Mouse (Mus musculus): ENCODE data around the gene Lmbr1l.

The Lmbr1l gene

DNA sequence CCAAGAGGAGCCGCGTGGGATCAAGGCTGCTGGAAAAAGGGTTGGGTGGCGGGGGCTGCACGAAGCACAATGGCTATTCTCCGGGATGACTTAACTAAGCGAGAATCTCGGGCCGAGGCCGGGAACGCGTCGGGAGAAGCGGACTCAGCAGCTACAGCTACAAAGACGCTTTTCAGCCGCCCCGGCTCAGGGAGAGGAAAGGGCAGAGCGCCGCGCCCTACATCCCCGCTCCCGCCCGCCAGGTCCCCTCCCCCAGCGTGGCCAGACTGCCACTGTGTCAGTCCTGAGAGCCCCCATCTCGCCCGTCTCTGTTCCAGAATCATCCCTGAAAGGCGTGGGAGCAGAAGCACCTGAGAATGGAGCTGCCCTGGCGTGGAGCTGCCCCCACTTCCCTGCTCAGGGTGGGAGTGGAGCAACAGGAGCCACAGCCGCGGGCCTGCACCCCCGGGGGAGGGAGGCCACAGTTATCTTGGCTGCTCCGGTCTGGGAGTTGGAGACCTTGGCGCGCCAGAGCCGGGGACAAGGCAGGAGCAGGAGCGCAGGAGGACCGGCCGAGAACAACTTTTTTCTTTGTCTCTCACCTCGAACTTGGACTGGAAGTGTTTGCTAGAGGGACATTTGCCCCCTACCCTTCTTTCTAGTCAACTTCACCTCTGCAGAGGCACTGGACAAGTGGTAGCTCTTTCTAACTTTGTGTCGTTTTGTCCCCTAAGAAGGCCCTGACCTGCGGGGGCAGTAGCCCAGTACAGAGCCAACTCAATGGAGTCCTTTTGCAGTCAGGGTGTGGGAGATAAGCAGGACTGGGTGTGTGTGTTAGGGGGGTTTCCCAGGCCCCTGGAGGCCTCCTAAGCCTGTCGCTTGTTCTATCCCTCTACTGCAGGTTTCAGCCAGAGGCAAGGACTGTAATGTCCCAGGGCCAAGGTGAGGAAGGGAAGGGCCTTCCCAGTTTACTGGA lies 22.1 kb downstream of the Lmbr1l start:
- in situ Hi-C loops (cut with MboI), result no loop called here

DNA sequence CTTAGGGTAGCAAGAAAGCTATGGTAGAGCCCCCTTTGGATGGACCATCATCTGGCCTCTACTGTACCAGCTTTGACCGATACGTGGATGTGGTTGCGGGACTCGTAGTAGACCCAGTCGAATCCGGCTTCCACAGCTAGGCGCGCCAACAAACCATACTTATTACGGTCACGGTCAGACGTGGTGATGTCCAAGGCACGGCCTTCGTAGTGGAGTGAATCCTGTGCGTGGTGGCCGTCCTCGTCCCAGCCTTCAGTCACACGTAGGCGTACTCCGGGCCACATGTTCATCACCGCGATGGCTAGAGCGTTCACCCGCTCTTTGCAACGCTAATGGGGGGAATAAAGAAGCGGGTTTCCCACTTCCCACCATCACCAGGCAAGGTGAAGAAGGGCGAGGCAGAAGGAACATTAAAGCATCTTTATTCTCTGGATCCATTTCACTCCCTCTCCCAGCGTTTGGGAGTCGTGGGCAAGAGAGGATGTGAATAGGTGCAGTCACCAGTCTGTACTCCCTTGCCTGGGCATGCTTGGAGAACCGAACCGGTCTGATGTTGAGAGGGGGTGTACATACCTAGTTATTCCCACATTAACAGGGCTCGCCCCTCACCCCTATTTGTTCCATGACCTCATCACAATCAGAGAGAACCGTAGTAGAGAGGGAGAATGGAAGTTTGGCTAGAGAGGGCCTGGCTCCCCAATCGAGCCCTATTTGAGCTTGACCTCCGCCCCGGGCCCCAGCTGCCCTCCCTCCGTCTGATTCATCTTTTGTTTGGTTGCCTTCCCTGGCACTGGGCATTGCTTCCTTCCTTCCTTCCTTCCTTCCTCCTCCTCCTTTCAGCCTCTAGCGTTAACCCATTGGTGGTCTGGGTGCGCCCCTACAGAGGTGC lies 23.0 kb downstream of the Lmbr1l start:
- in situ Hi-C loops (cut with MboI), result no loop called here

DNA sequence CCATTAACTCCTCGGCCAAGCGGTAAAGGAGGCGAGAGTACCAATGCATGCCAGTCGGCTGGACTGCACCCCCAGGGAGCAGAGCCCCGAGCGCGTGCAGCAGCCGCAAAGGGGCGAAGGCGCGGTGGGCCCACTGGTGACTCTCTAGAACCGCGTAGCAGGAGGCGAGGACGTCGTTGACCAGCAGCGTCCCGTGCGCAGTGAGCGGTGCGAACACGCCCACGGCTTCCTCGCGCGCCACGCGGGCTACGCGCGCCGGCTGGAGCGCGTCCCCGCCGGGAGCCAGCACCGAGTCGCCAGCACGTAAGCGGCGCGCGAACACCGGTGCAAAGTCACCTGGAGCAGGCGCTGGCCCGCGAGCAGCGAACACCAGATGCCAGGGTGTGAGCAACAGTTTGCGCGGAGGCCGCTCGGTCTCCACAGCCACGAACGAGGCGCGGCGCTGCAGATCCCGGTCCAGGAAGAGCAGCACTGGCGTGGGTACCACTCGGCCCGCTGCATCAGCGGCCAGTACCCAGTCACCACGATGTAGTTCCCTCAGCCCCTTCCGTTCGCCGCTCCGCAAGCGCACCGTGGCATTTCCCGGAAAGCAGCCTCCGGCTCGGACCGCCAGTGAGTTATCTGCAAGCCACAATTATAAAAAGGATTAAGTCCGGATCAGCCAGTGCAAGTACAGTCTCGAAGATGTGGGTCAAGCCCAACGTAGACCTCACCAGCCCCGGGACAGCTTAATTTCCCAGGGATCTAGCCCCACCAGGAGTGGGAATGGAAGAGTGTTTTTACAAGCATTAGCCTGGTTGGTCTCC lies 23.9 kb downstream of the Lmbr1l start, which contains the start of gene Rhebl1:
TSS of gene Rhebl1 (minus strand) at position 601 of the 806 bp plus-strand sequence.
- in situ Hi-C loops (cut with MboI), result no loop called here

GRCm38 (mm10) chr15:98893036-98893435 lies 25.0 kb downstream of the Lmbr1l start:
- in situ Hi-C loops (cut with MboI), result no loop called here

DNA sequence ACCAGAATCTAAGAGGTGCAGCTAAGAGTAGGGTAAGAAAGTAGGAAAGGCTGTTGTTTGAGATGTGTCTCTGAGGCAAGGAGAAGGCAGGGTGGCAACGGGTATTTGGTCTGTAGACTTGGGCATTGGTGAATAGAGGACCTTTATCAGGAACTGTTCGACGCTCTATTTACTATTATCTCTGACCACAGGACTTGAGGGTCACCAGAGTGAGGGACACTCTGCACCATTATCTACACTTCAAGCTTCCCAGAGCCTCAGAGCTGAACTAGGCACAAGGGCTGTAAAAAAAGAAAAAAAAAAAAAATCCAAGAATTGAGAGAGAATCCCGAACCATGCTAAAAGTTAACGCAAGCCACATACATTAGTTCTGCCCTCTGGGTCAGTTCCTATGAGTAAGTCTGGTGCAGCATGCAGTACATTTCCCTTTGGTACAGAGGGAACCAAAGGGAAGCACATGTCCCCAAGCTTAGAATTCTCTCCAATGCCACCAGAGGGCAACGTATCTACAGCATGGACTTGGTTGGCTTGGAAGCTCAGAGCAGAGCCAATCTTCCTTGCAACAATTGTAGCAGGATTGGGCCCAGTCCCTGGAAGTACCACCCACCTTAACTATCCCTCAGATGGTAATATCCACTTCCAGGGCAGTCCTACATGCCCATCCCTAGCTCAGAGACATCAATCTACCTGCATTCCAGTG lies 26.0 kb downstream of the Lmbr1l start:
- in situ Hi-C loops (cut with MboI), result no loop called here

DNA sequence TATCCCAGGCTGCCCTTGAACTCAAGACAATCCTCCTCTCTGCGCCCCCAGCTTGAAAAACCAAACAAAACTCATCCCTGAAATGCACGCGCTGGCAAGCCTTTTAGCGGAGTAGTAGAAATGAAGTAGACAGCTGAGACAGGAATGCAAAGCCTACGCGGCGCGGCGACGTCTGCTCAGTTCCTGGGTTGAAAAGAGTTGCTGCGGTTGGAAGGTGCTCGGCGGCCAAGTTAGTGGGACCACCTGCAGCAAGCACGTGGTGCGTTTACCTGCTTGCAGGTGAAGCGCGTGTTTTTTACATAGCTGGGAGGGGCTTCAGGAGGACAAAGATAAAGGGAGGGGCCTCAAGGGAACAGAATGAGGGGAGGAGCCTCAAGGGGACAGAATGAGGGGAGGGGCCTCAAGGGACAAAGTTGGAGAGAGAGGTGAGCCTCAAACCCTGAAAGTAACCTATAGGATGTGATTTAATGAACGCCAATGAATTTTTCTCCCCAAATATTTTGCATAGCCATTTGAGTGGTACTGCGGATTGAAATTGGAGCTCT lies 26.8 kb downstream of the Lmbr1l start:
- in situ Hi-C loops (cut with MboI), result no loop called here

DNA sequence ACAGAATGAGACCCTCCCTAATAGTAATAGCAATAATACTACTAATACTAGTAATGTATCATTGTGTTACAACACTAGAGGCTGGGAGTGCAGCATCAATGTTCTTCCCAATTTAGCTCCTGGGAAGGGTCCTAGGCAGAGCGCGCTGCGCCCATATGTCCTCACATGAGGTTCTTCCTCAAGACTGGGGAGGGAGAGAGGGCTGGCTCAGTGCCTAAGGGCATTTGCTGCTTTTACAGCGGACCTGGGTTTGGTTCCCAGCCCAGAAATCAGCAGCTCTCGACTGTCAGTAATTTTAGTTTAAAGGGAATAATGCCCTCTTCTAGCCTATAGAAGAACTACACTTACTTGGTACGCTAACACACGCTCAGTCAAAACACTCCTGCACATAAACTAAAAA lies 30.5 kb downstream of the Lmbr1l start:
- in situ Hi-C loops (cut with MboI), result no loop called here

DNA sequence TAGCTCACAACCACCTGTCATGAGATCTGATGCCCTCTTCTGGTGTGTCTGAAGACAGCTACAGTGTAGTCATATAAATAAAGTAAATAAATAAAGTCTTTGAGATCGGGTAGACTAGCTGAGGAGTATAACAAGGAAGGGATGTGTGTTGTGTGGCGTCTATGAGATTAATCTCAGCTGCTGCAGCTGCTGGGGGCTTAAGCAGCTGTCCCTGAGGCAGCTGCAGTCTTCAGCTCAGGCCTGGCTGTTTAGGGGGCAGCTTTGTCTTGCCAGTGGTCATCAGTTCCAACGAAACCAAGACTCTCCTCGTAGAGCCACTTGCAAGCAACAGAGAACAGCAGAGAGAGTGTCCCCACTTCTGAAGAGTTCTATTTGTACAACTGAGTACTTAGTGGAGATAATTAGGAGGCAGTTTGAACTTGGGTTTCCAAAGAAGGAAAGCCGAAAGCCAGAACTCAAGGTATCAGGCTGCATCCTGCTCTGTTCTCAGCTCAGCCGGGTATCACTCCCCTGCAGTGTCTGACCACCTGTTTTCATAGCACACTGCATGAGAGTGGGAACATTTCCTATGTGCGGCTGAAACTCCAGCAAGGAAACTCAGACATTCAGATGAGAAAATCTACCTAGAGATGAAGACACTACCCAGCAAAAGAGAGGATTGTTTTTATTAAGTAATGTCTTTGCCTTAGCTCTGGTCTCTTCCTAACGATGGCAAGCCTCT lies 31.2 kb downstream of the Lmbr1l start:
- in situ Hi-C loops (cut with MboI), result no loop called here

DNA sequence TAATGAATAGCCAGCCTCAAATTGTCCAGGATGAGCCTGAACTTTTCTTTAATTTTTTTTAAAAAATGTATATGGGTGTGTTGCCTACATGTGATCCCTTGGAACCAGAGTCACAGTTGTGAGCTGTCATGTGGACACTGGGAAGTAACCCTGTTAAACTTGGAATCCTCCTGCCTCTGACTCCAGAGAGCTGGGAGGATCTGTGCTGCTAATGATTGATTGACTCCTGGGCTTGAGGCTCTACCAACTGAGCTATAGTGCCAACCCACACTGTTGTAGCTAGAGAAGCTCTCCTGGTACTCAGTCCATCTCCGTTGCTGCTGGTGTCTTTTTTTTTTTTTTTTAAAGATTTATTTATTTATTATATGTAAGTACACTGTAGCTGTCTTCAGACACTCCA lies 33.9 kb downstream of the Lmbr1l start:
- in situ Hi-C loops (cut with MboI), result loop anchor here (5.0 kb wide), 1 partner anchor 108 kb away; no protein-coding TSS in a partner anchor

- in situ Hi-C loops (cut with MboI), result loop anchor here (5.0 kb wide), 1 partner anchor 109 kb away; no protein-coding TSS in a partner anchor
Observed at GRCm38 (mm10) chr15:98883661-98884060, 34.4 kb downstream of the Lmbr1l start.

DNA sequence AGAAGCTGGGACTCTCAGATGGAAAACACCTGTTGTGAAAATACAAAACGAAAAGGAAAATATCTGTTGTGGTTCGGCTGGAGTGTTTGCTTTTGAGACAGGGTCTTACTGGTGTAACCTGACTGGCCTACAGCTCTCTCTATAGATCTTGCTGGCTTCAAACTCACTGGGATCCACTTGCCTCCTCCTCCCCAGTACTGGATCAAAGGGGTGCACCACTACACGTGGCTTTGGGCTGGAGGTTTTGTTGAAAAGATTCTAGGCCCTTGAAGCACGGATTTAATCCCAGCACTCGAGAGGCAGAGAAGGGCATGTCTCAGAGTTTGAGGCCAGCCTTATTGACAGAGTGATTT lies 36.4 kb downstream of the Lmbr1l start:
- in situ Hi-C loops (cut with MboI), result loop anchor here (5.0 kb wide), 1 partner anchor 111 kb away; no protein-coding TSS in a partner anchor

DNA sequence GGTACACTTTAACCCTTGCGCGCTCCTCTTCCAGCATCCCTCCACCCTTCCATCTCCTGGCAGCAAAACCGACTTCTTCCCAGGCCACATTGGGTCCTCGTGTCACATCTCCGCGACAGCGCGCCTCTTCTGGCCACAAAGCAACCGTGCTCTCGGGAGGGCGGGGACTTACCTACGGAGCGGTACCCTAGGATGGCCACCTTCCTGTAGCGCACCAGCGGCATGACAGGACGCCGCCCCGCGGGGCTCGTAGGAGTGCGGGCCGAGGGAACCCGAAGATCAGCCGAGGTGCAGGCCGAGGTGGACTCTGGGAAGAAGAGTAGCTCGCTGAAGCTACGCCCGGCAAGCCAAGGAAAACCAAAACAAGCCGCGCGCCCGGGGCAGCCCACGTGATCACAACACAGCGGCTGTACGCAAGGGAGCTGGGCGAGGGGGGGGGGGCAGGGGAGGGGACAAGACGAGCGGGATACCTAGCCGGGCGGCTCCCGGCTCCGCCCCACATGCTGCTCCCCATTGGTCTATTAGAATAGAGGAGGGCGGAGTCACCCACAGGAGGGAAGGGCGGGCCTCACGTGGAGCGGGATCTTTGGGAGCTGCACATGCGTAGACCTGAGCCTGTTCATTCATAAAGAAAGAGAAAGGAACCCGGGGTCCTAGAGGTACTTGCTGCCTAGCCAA lies 36.9 kb downstream of the Lmbr1l start:
- in situ Hi-C loops (cut with MboI), result loop anchor here (5.0 kb wide), 1 partner anchor 111 kb away; no protein-coding TSS in a partner anchor

GRCm38 (mm10) chr15:98877331-98877730 lies 40.7 kb downstream of the Lmbr1l start:
- in situ Hi-C loops (cut with MboI), result no loop called here

- in situ Hi-C loops (cut with MboI), result no loop called here
Observed at GRCm38 (mm10) chr15:98871916-98872888, 45.8 kb downstream of the Lmbr1l start.

GRCm38 (mm10) chr15:98871070-98871915 lies 46.7 kb downstream of the Lmbr1l start, which contains the start of gene Kmt2d:
TSS of gene Kmt2d (minus strand) at chr15:98871204.
- in situ Hi-C loops (cut with MboI), result no loop called here

GRCm38 (mm10) chr15:98870179-98871069 lies 47.6 kb downstream of the Lmbr1l start:
- in situ Hi-C loops (cut with MboI), result no loop called here
